Mouse (Mus musculus) small intestine, adult 2 months (tissue): ENCODE measurements around the gene Cox4i2. TPM values are rescaled to one million over a fixed set of nuclear protein-coding genes. Genes with fewer than 3 reads are reported as not detected.

Experiments used
- H3K27ac ChIP-seq: fragments of 200-500 bp; 2 replicates; pipeline ENCODE4 v1.5.1; 2012; ENCODE audit warnings: low read depth, low read length, control low read depth, inconsistent platforms; ENCODE audit not compliant: insufficient read depth
- H3K27me3 ChIP-seq: fragments of 200-500 bp; 2 replicates; pipeline ENCODE4 v1.6.1; 2012; ENCODE audit warnings: mild to moderate bottlenecking, moderate library complexity, low read length, inconsistent platforms; ENCODE audit not compliant: control insufficient read depth, insufficient read depth
- H3K36me3 ChIP-seq: fragments of 200-500 bp; 2 replicates; pipeline ENCODE4 v1.6.1; 2012; ENCODE audit warnings: mild to moderate bottlenecking, low read length, control low read depth, inconsistent platforms; ENCODE audit not compliant: control insufficient read depth, insufficient read depth
- H3K4me1 ChIP-seq: fragments of 200-500 bp; 2 replicates; pipeline ENCODE4 v1.6.1; 2012; ENCODE audit warnings: low read length, inconsistent platforms, mixed read lengths; ENCODE audit not compliant: control insufficient read depth, insufficient read depth, insufficient read length
- H3K4me3 ChIP-seq: fragments of 200-500 bp; 2 replicates; pipeline ENCODE4 v1.5.1; 2012; ENCODE audit warnings: low read depth, mild to moderate bottlenecking, control low read depth, inconsistent platforms, low read length, moderate library complexity
- CTCF ChIP-seq: fragments of 200-500 bp; IDR thresholded peaks from 2 replicates; pipeline ENCODE4 v1.5.1; 2012; ENCODE audit warnings: low read depth, mild to moderate bottlenecking, control low read depth, inconsistent platforms, low read length, moderate library complexity, mixed read lengths; ENCODE audit not compliant: insufficient replicate concordance, insufficient read length; ENCODE audit errors: extremely low read depth
- POLR2A ChIP-seq: fragments of 200-500 bp; IDR thresholded peaks from 2 replicates; pipeline ENCODE4 v1.6.1; 2012; ENCODE audit warnings: low read depth, mild to moderate bottlenecking, control low read depth, inconsistent platforms, low read length, moderate library complexity
- WGBS: fragments of 180-500 bp; shearing (Covaris S2); methylation state at CpG from one replicate; pipeline ENCODE4 v1.1.7; 2018; 5-methylcytosine and 5-hydroxymethylcytosine counted together
- polyA plus RNA-seq: library from polyadenylated mRNA; depleted of rRNA; stranded (reverse); fragments of >200 nt; gene quantifications from 2 replicates; pipeline ENCODE4 v1.2.3, GENCODE M21; 2012

Cox4i2 gene
- polyA plus RNA-seq, 1 experiment, result 1.7 TPM

GRCm38 (mm10) chr2:152769677-152770076 is 15.7 kb downstream of the Cox4i2 start:
- Histone ChIP-seq H3K4me1 (peaks cover 3% of the 10 kb centered on the region; the same call in 1 of the 2 replicates), H3K27me3 (no peaks in the 10 kb centered on the region), H3K36me3 (no peaks in the 10 kb centered on the region), H3K27ac (no peak overlapping the region), H3K4me3 (no peak overlapping the region)
- 50% methylated on average over 7 of the region's 7 CpGs for WGBS
- no peak for TF ChIP-seq POLR2A
- no peak for TF ChIP-seq CTCF

- Histone ChIP-seq H3K4me1 (no peaks in the 10 kb centered on the region), H3K27ac (no peak overlapping the region)
Observed at GRCm38 (mm10) chr2:152771571-152771970, 17.6 kb downstream of the Cox4i2 start.

DNA sequence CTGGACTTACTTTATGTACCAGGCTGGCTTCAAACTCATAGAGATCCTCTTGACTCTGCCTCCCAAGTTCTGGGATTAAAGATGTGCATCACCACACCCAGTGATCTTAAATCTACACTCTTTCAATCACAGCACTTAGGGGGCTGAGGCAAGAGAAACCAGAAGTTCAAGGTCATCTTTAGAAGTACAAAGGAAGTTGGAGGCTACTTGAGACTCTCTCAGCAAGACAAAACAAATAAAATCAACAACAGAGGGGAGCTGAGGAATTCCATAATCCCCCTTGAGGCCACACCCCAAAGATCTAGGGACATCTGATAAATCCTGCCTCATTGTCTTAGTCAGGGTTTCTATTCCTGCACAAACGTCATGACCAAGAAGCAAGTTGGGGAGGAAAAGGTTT is 18.3 kb downstream of the Cox4i2 start:
- Histone ChIP-seq H3K4me1 (no peaks in the 10 kb centered on the region), H3K4me3 (no peak overlapping the region), H3K36me3 (no peaks in the 10 kb centered on the region), H3K27me3 (no peaks in the 10 kb centered on the region), H3K27ac (no peak overlapping the region)
- 28% methylated on average over 1 of the region's 1 CpGs for WGBS
- TF ChIP-seq CTCF (no peak), POLR2A (no peak)

More at GRCm38 (mm10) chr2:152771571-152771970, 17.6 kb downstream of the Cox4i2 start:
- Histone ChIP-seq H3K4me3 (no peak overlapping the region), H3K27me3 (no peaks in the 10 kb centered on the region), H3K36me3 (no peaks in the 10 kb centered on the region)
- WGBS, result 89% methylated on average over 9 of the region's 9 CpGs
- TF ChIP-seq CTCF (no peak), POLR2A (no peak)

DNA sequence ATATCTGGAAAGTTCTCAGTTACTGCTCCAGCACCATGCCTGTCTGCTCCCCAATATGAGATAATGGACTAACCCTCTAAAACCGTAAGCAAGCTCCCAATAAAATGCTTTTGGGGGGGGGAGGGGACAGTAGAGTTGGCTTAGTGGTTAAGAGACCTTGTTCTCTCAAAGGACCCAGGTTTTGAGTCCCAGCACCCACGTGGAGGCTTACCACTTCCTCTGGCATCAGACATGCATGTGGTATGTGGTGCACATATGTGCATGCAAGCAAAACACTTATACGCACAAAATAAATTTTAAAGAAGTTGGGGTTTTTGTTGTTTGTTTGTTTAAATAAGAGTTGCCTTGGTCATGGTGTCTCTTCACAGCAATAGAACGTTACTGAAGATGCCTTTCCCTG is 21.4 kb downstream of the Cox4i2 start:
- Histone ChIP-seq H3K4me1 (no peaks in the 10 kb centered on the region), H3K27me3 (no peaks in the 10 kb centered on the region), H3K36me3 (no peaks in the 10 kb centered on the region; the same call in 1 of the 2 replicates), H3K27ac (no peak overlapping the region), H3K4me3 (no peak overlapping the region)
- no peak for TF ChIP-seq POLR2A
- no peak for TF ChIP-seq CTCF
- 71% methylated on average over 4 of the region's 4 CpGs for WGBS

GRCm38 (mm10) chr2:152776019-152776418 is 22.0 kb downstream of the Cox4i2 start:
- H3K27ac ChIP-seq, result no peak overlapping the region
- WGBS, result 85% methylated on average over 3 of the region's 3 CpGs
- H3K4me1 ChIP-seq, result no peaks in the 10 kb centered on the region
- no peak overlapping the region for H3K4me3 ChIP-seq
- no peaks in the 10 kb centered on the region for H3K27me3 ChIP-seq
- TF ChIP-seq POLR2A (no peak), CTCF (no peak)
- H3K36me3 ChIP-seq, result peaks cover 4% of the 10 kb centered on the region; the same call in 1 of the 2 replicates

GRCm38 (mm10) chr2:152776435-152776834 is 22.5 kb downstream of the Cox4i2 start:
- Histone ChIP-seq H3K27ac (no peak overlapping the region), H3K4me1 (peaks cover 3% of the 10 kb centered on the region; the same call in 1 of the 2 replicates), H3K36me3 (peaks cover 4% of the 10 kb centered on the region), H3K27me3 (no peaks in the 10 kb centered on the region), H3K4me3 (no peak overlapping the region)
- TF ChIP-seq POLR2A (no peak), CTCF (no peak)
- 86% methylated on average over 2 of the region's 2 CpGs for WGBS

DNA sequence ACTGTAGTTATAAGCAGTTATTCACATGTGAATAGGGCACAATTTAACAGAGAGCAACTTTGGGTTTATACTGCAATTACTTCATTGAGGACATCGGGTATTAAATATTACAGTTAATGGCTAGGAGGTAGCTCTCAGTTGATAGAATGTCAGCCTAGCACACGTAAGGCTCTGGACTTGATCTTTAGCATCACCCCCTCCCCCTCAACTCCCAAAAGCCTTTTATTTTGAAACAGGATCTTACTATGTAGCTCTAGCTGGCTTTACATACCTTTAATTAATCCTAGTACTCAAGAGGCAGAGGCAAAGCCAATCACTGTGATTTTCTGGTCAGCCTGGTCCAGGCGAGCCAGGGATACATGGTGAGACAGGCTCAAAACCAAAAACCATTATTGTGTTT is 23.1 kb downstream of the Cox4i2 start:
- peaks cover 7% of the 10 kb centered on the region for H3K36me3 ChIP-seq
- H3K4me3 ChIP-seq, result no peak overlapping the region
- H3K4me1 ChIP-seq, result peaks cover 5% of the 10 kb centered on the region; the same call in 1 of the 2 replicates
- TF ChIP-seq POLR2A (no peak), CTCF (no peak)
- H3K27ac ChIP-seq, result no peak overlapping the region
- 91% methylated on average over 3 of the region's 3 CpGs for WGBS
- H3K27me3 ChIP-seq, result no peaks in the 10 kb centered on the region

DNA sequence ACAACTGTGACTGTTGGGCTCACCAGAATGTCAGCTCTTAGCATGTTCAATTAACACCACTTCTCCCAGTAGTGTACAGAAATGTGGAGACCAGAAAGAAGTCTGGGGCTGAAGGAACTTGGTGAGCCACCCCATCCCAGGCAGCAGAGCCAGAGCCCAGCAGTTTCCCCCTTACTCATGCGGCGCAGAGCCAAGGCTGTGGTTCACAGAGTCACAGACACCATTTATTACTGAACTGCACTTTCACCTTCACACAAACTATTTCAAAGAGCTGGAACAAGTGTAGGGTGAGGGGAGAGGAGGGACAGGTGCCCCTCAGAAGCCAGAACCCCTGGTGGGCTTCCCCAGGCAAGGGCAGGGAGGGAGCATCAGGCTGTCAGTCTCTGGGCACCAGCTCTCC is 26.5 kb downstream of the Cox4i2 start:
- H3K4me3 ChIP-seq, result no peak overlapping the region
- H3K4me1 ChIP-seq, result peaks cover 5% of the 10 kb centered on the region; the same call in 1 of the 2 replicates
- TF ChIP-seq CTCF, result no peak
- no peak for TF ChIP-seq POLR2A
- H3K27ac ChIP-seq, result no peak overlapping the region
- WGBS, result 97% methylated on average over 2 of the region's 2 CpGs
- no peaks in the 10 kb centered on the region for H3K27me3 ChIP-seq
- H3K36me3 ChIP-seq, result peaks cover 7% of the 10 kb centered on the region
